Mouse (Mus musculus) forebrain, embryonic 12.5 days (tissue): ENCODE measurements around the gene Sf3b1. TPM values are rescaled to one million over a fixed set of nuclear protein-coding genes. Genes with fewer than 3 reads are reported as not detected.

Experiments used
- ATAC-seq: fragments of 200-750 bp; cut with Nextera tagmentation; 2 replicates; pipeline ENCODE4 v1.8.0; 2017; ENCODE audit warnings: moderate TSS enrichment; ENCODE audit not compliant: low FRiP score
- H3K27ac ChIP-seq: fragments of 300-500 bp; sonication (generic); 2 replicates; pipeline ENCODE4 v1.5.1; 2016; ENCODE audit warnings: mild to moderate bottlenecking
- H3K27me3 ChIP-seq: fragments of 300-500 bp; sonication (generic); 2 replicates; pipeline ENCODE4 v1.6.1; 2016; ENCODE audit warnings: mild to moderate bottlenecking
- H3K36me3 ChIP-seq: fragments of 300-500 bp; sonication (generic); replicated peaks from 2 replicates; pipeline ENCODE4 v1.6.1; 2016; ENCODE audit warnings: mild to moderate bottlenecking
- H3K4me1 ChIP-seq: fragments of 300-500 bp; sonication (generic); 2 replicates; pipeline ENCODE4 v1.6.1; 2016
- H3K4me2 ChIP-seq: fragments of 300-500 bp; sonication (generic); 2 replicates; pipeline ENCODE4 v1.6.1; 2016; ENCODE audit warnings: mild to moderate bottlenecking, moderate library complexity
- H3K4me3 ChIP-seq: fragments of 300-500 bp; sonication (generic); replicated peaks from 2 replicates; pipeline ENCODE4 v1.5.1; 2016; ENCODE audit warnings: mild to moderate bottlenecking
- H3K9ac ChIP-seq: fragments of 300-500 bp; sonication (generic); 2 replicates; pipeline ENCODE4 v1.6.1; 2016; ENCODE audit warnings: mild to moderate bottlenecking
- H3K9me3 ChIP-seq: fragments of 300-500 bp; sonication (generic); 2 replicates; pipeline ENCODE4 v1.6.1; 2016
- whole genome bisulfite sequencing: fragments of 180-500 bp; shearing (Covaris S2); methylation state at CpG from one replicate; pipeline ENCODE4 v1.1.7; 2016; 5-methylcytosine and 5-hydroxymethylcytosine counted together
- polyA plus RNA-seq: library from polyadenylated mRNA; unstranded; fragments of >200 nt; fragmentation: Nextera tagmentation; extraction: Ambion mirVana; gene quantifications from 2 replicates; pipeline ENCODE4 v1.2.1, GENCODE M21; 2016

Gene Sf3b1
- polyA plus RNA-seq, 1 experiment from 2014 or later, result 376 TPM

DNA sequence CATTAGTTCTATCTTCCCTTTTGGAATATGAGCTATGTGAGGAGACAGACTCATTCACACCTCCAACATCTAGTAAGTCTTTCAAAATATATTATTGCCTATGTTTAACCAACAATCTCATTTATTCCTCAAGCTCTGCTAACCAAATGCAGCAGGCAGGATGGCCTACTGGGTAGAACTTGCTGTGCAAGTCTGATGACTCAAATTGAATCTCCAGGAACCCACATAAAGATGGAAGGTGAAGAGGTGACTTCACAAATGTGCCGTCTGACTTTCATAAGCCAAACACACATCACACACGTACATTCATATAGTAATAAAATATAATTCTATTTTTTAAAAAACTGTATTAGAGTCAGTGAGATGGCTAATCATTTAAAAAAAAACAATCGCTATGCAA lies 24.4 kb upstream of the Sf3b1 start:
- Histone ChIP-seq H3K4me3 (no peak overlapping the region), H3K4me1 (peaks cover 11% of the 10 kb centered on the region), H3K9ac (no peak overlapping the region), H3K27ac (no peak overlapping the region), H3K9me3 (no peaks in the 10 kb centered on the region), H3K27me3 (peaks cover 5% of the 10 kb centered on the region; the same call in 1 of the 2 replicates), H3K36me3 (peaks cover 4% of the 10 kb centered on the region; the same call in 1 of the 2 replicates), H3K4me2 (peak overlapping the region; percentile 82)
- no peak for ATAC-seq
- WGBS, result 81% methylated on average over 3 of the region's 3 CpGs

DNA sequence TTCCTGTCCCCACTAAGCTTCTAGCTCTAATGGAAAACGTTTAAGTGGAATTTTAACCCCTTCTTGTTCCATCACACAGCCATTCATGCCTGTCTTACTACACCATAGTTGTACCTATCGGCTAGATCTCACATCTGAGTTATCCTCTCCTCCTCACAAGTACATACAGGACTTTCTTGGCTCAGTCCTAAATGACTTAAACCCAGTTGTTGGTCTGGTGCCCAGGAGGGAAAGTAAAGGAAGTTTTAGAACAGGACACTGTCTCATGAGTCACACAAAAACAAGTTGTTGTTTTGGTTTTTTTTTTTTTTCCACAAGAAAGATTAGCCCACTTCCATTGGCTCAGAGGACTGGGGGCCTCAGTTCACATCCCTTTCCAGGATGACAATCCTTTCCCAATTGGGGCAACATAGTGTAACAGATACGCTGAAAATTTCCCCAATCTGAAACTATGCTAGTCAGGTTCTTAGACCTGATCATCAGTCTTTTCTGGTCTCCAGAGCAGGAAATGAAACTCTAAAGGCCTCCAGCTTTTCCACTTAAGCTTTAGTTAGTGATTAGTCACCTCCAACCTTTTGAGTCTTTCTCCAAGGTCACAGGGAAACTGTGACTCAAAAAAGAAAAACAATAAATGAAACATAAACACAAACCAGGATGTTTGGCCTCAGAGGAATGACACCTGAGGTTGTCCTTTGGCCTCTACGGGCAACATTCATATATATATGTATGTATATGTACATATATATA lies 21.7 kb upstream of the Sf3b1 start:
- H3K36me3 ChIP-seq, result no peaks in the 10 kb centered on the region
- no peak overlapping the region for H3K9ac ChIP-seq
- no peak overlapping the region for H3K4me2 ChIP-seq
- H3K27me3 ChIP-seq, result peaks cover 5% of the 10 kb centered on the region; the same call in 1 of the 2 replicates
- H3K4me3 ChIP-seq, result no peak overlapping the region
- peaks cover 9% of the 10 kb centered on the region for H3K4me1 ChIP-seq
- H3K27ac ChIP-seq, result no peak overlapping the region
- 70% methylated on average over 4 of the region's 4 CpGs for WGBS
- no peaks in the 10 kb centered on the region for H3K9me3 ChIP-seq
- ATAC-seq, result no peak

DNA sequence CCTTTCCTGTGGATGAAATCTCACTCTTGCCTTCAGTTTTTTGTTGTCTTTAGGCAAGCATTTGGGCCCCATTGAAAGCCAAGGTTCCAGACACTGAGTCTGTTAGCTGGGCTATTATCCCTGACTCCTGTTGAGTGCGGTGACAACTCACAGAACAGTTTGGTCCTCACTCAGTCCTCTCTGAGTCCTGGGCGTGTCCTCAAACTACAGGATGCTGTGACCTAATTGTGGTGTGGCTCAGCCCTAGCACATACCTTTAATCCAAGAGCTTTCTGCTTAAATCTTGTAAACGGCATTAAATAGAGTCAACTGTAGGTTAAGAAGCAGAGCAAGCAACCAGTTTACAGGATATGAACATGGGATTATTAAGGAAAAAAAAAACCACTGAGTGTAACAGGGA lies 15.9 kb upstream of the Sf3b1 start:
- 88% methylated on average over 3 of the region's 3 CpGs for WGBS
- peaks cover 5% of the 10 kb centered on the region; the same call in 1 of the 2 replicates for H3K9me3 ChIP-seq
- H3K36me3 ChIP-seq, result no peaks in the 10 kb centered on the region
- H3K9ac ChIP-seq, result no peak overlapping the region
- no peak overlapping the region for H3K4me2 ChIP-seq
- ATAC-seq, result no peak
- H3K4me1 ChIP-seq, result no peaks in the 10 kb centered on the region
- H3K27ac ChIP-seq, result no peak overlapping the region
- no peak overlapping the region for H3K4me3 ChIP-seq
- no peaks in the 10 kb centered on the region for H3K27me3 ChIP-seq

DNA sequence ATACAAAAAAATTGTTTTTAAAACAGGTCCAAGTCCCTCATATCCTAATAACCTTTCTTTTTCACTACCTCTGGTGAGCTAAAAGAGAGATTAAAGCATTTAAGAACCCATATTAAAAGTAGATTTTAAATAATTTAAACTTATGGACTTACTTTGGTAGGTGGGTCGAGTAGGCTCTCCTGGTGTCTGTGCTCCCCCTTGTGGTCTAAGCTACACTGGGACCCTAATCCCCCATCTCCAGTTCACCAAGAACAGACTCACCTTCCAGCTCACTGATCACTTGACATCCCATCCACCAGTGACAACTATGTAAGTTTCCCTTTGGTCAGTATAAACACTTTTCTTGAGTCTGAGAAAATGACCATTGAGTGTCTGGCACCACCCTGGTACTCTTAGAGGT lies 15.0 kb upstream of the Sf3b1 start:
- Histone ChIP-seq H3K4me2 (no peak overlapping the region), H3K36me3 (no peaks in the 10 kb centered on the region), H3K4me3 (no peak overlapping the region), H3K9ac (no peak overlapping the region), H3K27me3 (no peaks in the 10 kb centered on the region), H3K9me3 (peaks cover 5% of the 10 kb centered on the region; the same call in 1 of the 2 replicates), H3K4me1 (no peaks in the 10 kb centered on the region), H3K27ac (no peak overlapping the region)
- no peak for ATAC-seq
- 78% methylated on average over 1 of the region's 1 CpGs for WGBS

DNA sequence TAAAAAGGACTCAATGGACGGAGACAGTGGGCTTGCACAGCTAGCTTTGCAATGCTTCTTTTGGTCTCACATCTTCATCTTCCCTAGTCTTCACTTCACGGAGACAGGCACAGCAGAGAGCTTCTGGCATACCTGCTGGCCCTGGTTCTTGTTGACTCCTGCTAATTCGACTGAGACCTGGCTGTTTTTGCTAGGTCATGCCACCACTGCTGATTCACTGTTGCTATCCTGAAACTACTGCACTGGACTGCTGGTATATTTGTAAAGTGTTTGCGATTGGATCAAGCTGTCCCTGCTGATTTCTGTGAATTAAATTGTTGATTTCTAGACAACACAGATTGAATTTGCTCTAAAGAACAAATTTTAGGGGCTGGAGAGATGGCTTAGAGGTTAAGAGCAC lies 14.4 kb upstream of the Sf3b1 start:
- ATAC-seq, result no peak
- Histone ChIP-seq H3K36me3 (no peaks in the 10 kb centered on the region), H3K4me3 (no peak overlapping the region), H3K9me3 (peaks cover 5% of the 10 kb centered on the region; the same call in 1 of the 2 replicates), H3K4me1 (no peaks in the 10 kb centered on the region), H3K27me3 (no peaks in the 10 kb centered on the region), H3K4me2 (no peak overlapping the region), H3K9ac (no peak overlapping the region), H3K27ac (no peak overlapping the region)
- WGBS, result 90% methylated on average over 4 of the region's 4 CpGs

DNA sequence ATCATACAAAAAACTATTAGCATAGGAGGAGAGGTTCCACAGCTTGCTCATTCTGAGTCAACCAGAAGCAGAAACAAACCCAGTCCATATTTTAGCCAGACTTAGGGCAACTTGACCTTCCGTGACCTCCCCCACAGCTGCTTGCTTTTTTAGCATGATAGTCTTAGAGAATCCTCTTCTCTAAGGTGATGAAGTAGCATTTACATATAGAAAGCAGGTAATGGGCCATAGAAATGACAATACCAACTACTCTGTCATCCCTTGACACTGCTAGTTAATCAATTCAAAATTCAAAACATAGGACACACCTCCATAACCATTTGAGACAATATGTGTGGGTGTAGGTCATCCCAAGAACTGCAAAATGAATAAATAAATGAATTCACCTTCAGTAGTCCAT lies 12.7 kb upstream of the Sf3b1 start:
- Histone ChIP-seq H3K9me3 (peaks cover 5% of the 10 kb centered on the region; the same call in 1 of the 2 replicates), H3K9ac (no peak overlapping the region), H3K27me3 (no peaks in the 10 kb centered on the region), H3K36me3 (no peaks in the 10 kb centered on the region), H3K4me3 (no peak overlapping the region), H3K27ac (no peak overlapping the region), H3K4me2 (no peak overlapping the region), H3K4me1 (no peaks in the 10 kb centered on the region)
- 92% methylated on average over 1 of the region's 1 CpGs for WGBS
- no peak for ATAC-seq

DNA sequence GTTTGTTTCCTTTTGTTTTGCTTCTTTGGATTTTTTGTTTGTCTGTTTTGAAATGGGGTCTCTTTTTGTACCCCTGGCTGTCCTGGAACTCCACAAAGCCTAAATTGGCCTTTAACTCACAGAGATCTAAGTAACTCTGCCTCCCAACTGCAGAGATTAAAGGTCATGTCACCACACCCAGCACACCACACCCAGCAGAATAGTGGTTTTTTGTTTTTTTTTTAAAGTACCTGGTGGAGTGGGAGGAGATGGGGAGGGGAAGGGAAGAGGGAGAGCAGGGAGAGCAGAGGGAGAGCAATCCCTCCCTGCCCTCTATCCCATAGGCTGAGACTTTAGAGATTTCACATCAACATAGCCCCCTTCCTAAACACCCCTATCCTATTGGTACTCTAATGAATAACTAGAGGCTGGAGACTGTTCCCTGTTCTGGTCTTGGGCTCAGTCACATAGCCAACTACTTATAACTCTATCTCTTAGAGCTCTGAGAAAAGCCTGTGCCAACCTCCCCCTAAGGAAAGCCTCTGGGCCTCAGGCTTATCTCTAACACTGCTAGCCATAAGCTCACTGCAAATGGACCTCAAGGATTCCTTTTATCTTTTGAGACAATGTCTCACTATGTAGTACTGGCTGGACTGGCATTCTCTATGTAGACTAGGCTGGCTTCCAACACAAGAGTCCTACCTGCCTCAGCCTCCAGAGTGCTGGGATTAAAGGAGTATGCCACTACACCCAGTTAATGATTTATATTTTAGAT lies 3.9 kb upstream of the Sf3b1 start:
- Histone ChIP-seq H3K27me3 (no peaks in the 10 kb centered on the region), H3K9ac (no peak overlapping the region), H3K4me2 (no peak overlapping the region), H3K9me3 (no peaks in the 10 kb centered on the region), H3K4me3 (no peak overlapping the region), H3K27ac (no peak overlapping the region), H3K4me1 (0 out of 2 replicates have a peak, but pooled peaks cover 2% of the 10 kb centered on the region), H3K36me3 (no peaks in the 10 kb centered on the region)
- ATAC-seq, result no peak

DNA sequence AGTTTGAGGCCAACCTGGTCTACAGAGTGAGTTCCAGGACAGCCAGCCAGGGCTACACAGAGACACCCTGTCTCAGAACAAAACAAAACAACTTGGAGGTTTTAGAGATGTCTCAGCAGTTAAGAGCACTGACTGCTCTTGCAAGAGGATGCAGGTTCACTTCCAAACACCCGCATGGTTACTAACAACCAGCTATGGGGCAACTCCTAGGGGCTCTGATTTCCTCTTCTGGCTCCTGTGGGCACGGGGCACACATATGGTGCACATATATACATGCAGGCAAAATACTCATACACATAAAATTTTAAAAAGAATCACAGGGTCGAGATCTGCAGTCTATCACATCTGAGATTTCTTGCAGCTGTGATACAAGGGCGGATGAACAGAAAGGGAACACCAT lies 2.2 kb upstream of the Sf3b1 start:
- no peak overlapping the region for H3K4me3 ChIP-seq
- no peak overlapping the region for H3K9ac ChIP-seq
- H3K36me3 ChIP-seq, result no peaks in the 10 kb centered on the region
- H3K4me2 ChIP-seq, result no peak overlapping the region
- 72% methylated on average over 4 of the region's 4 CpGs for WGBS
- no peaks in the 10 kb centered on the region for H3K9me3 ChIP-seq
- no peak for ATAC-seq
- H3K27me3 ChIP-seq, result no peaks in the 10 kb centered on the region
- H3K27ac ChIP-seq, result no peak overlapping the region
- peaks cover 11% of the 10 kb centered on the region for H3K4me1 ChIP-seq

DNA sequence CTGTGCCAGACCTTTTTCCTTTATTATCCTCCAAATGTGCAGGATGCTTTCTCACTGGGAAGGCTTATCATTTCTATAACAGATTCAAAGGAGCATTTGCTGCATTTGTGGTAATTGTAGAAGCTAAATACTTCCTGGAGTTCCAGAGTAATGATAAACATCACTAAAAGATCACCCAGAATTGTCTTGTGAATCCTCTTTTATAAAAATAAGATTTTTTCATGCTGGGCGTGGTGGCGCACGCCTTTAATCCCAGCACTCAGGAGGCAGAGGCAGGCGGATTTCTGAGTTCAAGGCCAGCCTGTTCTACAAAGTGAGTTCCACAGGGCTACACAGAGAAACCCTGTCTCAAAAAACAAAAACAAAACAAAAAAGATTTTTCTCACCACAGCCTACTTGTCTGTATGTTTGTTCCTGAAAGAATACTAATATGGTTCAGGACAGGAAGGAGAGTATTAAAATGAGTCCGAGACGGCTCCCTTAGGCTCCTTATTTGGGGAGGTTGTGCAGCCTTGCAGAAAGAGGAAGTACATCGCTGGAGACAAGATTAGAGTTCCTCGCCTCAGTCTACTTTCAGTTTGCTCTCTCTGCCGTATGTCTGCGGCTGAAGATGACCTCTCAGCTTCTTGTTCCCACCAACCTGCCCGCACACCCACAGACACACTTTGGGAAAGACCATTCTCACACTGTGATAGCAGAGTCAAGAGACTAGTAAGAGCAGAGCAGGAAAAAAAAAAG lies 1.4 kb upstream of the Sf3b1 start:
- no peak overlapping the region for H3K4me3 ChIP-seq
- H3K27me3 ChIP-seq, result no peaks in the 10 kb centered on the region
- no peak overlapping the region for H3K4me2 ChIP-seq
- WGBS, result 91% methylated on average over 11 of the region's 11 CpGs
- H3K9me3 ChIP-seq, result no peaks in the 10 kb centered on the region
- H3K9ac ChIP-seq, result no peak overlapping the region
- peaks cover 11% of the 10 kb centered on the region for H3K4me1 ChIP-seq
- no peak overlapping the region for H3K27ac ChIP-seq
- no peaks in the 10 kb centered on the region for H3K36me3 ChIP-seq
- ATAC-seq, result no peak

DNA sequence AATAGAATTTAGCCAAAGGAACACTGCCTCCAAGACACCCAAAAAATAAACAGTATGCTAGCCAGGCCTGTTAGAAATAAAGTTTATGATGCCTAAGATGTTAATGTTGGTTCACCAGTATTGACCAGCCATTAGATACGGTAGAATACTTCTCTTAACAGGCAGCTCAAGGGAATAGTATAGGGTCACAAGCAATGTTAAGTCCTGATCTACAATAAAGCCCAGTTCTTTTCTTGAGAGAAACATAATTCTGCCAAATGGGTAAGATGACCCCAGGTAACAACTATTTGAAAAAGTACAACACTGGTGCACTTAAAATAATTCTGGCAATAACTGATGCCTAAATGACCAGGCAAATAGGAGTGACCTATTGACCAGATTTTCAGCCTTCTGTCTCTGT lies 685 bp upstream of the Sf3b1 start:
- peaks cover 11% of the 10 kb centered on the region for H3K4me1 ChIP-seq
- ATAC-seq, result peak; percentile 9
- H3K36me3 ChIP-seq, result no peaks in the 10 kb centered on the region
- no peak overlapping the region for H3K27ac ChIP-seq
- H3K9ac ChIP-seq, result peak overlapping the region; percentile 88; the same call in 1 of the 2 replicates
- H3K9me3 ChIP-seq, result no peaks in the 10 kb centered on the region
- no peaks in the 10 kb centered on the region for H3K27me3 ChIP-seq
- peak overlapping the region; percentile 53 for H3K4me2 ChIP-seq
- peak overlapping the region; percentile 98 for H3K4me3 ChIP-seq
- 96% methylated on average over 1 of the region's 1 CpGs for whole genome bisulfite sequencing

DNA sequence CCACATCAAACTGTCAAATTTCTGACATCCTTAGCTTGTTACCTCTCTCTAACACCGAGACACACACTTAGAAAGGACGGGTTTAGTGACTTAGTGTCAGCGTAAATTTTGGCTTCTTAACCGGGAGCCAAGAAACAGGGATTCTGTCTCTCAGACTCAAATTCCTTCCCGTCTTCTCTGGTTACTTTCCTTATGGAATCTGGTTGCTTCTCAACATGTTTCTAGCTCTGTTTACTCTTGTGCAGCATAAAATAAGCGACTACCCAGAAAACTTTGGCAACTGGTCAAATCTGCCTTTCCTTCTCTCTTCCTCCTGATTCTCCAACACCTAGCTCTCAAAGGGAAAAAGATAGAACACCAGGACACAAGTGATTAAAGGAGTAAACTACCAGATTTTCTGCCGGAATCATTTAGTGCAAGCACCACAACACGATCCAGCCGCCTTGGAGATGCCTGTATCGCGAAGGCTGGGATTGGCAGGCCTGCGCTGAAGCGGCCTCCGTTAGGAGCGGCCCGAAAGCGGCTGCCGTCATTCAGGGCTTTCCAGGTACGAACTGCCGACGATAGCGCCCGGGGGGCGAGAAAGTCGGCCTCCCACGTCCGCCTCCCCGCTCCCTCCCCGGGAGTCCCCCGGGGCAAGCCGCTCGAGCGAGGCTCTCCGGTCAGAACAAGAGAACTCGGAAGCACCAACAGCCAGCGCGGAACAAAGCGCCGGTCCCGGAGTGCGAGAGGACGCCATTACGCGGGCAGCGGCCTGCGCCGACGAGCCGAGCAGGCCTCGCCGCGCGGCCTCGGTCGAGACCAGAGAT lies 633 bp downstream of the Sf3b1 start:
- Histone ChIP-seq H3K27ac (peak overlapping the region; percentile 86), H3K4me3 (peak overlapping the region; percentile 98), H3K9me3 (no peaks in the 10 kb centered on the region), H3K4me2 (peak overlapping the region; percentile 78), H3K27me3 (no peaks in the 10 kb centered on the region), H3K4me1 (peaks cover 11% of the 10 kb centered on the region), H3K36me3 (no peaks in the 10 kb centered on the region), H3K9ac (peak overlapping the region; percentile 88)
- under 1% methylated on average over 55 of the region's 55 CpGs for WGBS
- ATAC-seq, result peak; percentile 74
